Mouse (Mus musculus) heart, postnatal 0 days (tissue): ENCODE results near the gene Map2k5.

ENCODE experiments used
- CTCF ChIP-seq: IDR thresholded peaks from 2 replicates; pipeline ENCODE4 v1.5.1; 2016; ENCODE audit warnings: antibody characterized with exemption, control low read depth, low read depth
- EP300 ChIP-seq: IDR thresholded peaks from 2 replicates; pipeline ENCODE4 v1.6.1; 2016; ENCODE audit warnings: antibody characterized with exemption, low read depth

DNA sequence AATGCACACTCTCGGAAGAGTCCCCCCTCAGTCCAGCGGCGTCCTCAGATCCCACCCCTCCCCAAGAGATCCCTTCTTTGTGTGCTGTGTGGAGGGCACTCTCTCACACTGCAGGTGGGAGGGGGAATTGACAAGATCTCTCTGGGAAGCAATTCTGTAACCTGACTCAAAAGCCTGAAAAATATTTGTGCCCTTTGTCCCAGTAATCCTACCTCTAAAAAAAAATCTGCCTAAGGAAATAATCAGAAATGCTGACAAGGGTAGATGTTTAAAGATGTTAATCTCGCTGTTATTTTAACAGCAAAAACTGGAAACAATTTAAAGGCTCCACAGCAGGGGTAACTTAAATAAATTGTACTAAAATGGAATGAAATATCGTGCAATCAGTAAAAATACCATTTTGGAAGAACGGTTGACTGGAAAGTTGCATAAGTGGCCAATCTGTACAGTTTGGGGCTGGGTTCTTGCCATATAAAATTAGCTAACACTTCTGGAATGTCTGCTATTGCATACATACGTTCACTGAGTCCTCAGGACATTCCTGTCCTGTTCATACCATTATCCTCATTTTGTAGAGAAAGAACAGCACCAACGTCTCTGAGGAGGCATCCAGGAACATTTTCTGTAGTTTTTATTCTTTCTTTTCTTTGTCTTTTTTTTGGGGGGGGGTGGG is 255.4 kb downstream of the Map2k5 start:
- no peak for TF ChIP-seq CTCF
- no peak for TF ChIP-seq EP300
